Mouse (Mus musculus): ENCODE results near the gene Tmem210. TPM values are rescaled to one million over a fixed set of nuclear protein-coding genes. Genes with fewer than 3 reads are reported as not detected.

Gene Tmem210
- total RNA-seq, 2 experiments from 2014 or later, result not detected

- DNase-seq (ENCODE audit: extremely low spot score in 1 of 2, low spot score in 1 of 2), result no peak
Observed at GRCm38 (mm10) chr2:25292054-25292544, 4.2 kb downstream of the Tmem210 start.

GRCm38 (mm10) chr2:25292856-25293255 is 4.9 kb downstream of the Tmem210 start:
- DNase-seq (ENCODE audit: extremely low spot score in 1 of 2, low spot score in 1 of 2), result peak; percentile 72 to 89

GRCm38 (mm10) chr2:25293706-25294105 is 5.8 kb downstream of the Tmem210 start:
- no peak for DNase-seq (ENCODE audit: extremely low spot score in 1 of 2, low spot score in 1 of 2)

GRCm38 (mm10) chr2:25297093-25297492 is 9.1 kb downstream of the Tmem210 start:
- no peak for DNase-seq (ENCODE audit: extremely low spot score in 1 of 2, low spot score in 1 of 2)

DNA sequence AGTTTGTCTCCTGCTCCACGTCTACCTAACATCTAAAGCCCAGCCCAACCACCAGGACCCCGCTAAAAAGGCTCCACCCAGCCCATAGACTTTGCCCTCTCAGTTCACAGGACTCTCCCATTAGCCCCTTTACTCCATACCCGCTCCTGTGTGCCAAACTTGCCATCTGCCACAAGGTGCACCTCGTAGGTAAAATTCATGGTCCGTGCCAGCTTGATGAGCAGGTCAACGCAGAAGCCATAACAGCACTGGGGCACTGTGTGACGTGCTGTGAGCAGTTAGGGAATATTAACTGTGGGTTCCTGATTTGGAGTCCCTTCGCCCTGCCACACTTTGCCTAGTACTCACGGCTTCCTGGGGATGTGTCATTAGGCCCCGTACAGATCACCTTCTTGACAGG is 10.1 kb downstream of the Tmem210 start:
- no peak for DNase-seq (ENCODE audit: extremely low spot score in 1 of 2, low spot score in 1 of 2)

DNA sequence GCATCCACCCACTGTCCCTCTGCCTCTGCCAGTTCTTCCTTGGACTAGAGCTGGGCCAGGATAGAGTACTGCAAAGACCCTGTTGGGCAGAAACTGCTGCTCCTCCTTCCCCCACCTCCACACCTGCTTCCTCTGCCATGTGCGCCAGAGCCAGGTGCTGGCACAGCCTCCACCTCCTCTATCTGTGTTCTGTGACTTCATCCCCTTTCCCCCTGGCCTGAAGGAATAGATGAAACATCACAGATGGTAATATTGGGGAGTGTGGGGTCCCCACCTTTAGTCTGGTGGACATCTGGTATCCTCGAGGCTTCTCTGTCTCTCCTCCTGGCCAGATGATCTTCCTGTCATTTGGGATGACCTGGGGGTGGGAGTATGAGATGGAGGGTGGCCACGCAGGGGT is 15.5 kb downstream of the Tmem210 start:
- DNase-seq (ENCODE audit: extremely low spot score in 1 of 2, low spot score in 1 of 2), result no peak

- DNase-seq (ENCODE audit: extremely low spot score in 1 of 2, low spot score in 1 of 2), result no peak
Observed at GRCm38 (mm10) chr2:25303931-25304656, 16.1 kb downstream of the Tmem210 start.

GRCm38 (mm10) chr2:25304657-25305541 is 17.0 kb downstream of the Tmem210 start:
- DNase-seq (ENCODE audit: extremely low spot score in 1 of 2, low spot score in 1 of 2), result no peak

DNA sequence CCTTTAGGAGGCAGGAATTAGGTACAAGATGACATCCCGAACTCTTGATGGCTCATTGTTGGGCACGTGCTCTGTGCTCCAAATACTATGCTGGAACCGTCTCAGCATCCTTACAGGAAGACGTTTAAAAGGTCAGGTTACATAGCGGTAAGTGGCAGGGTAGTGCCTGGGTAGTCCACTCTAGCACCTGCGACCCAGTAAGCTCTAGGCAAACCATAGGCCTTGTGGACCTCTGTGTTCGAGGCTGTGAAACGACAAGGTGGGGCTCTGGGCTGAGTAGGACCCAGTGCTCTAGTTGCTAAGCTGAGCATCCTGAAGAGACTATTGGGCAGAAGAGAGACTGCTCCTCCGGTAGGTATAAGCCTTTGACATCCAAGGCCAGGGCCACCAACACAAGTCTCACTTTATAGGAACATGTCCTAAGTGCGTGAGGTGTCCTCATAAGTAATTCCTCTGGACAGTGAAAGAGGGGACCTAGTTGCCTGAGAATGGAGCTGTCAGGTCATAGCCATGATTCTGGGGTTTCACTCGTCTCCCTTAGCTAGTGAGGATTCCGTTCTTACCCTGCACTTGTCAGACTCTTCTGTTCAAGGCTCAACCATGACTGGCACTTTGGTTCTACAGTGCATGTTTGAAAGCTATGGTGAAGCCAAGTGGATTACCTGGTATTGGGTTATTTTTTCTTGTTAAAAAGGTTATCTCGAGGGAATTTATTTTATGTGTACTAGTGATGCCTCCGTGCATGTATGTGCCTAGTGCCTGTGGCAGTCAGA is 17.8 kb downstream of the Tmem210 start:
- no peak for DNase-seq (ENCODE audit: extremely low spot score in 1 of 2, low spot score in 1 of 2)

DNA sequence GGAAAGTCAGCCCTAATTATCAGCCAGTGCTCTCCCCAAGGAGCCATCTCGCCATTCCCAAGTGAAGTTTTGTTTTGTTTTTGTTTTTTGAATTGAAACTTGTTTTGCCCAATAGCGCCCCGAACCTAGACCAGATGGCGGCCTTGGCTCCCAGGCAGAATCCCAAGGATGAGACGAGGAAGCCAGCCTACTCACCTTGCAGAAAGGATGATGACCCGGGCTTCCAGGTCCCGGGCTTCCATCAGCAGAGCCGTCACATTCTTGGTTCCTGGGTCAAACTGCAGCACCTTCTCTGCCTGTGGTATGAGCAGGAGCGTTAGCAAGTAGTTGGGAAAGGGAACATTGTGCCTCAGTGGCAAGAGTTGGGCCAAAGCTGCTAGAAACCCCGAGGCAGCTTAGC is 22.2 kb downstream of the Tmem210 start:
- DNase-seq (ENCODE audit: extremely low spot score in 1 of 2, low spot score in 1 of 2), result no peak

GRCm38 (mm10) chr2:25310969-25311368 is 23.0 kb downstream of the Tmem210 start:
- DNase-seq (ENCODE audit: extremely low spot score in 1 of 2, low spot score in 1 of 2), result no peak

GRCm38 (mm10) chr2:25311491-25311891 is 23.5 kb downstream of the Tmem210 start:
- DNase-seq (ENCODE audit: extremely low spot score in 1 of 2, low spot score in 1 of 2), result no peak

- no peak for DNase-seq (ENCODE audit: extremely low spot score in 1 of 2, low spot score in 1 of 2)
Observed at GRCm38 (mm10) chr2:25318119-25318966, 30.4 kb downstream of the Tmem210 start.

- DNase-seq (ENCODE audit: extremely low spot score in 1 of 2, low spot score in 1 of 2), result peak; percentile 76 to 81
Observed at GRCm38 (mm10) chr2:25318971-25319773, 31.2 kb downstream of the Tmem210 start, which contains the start of gene Grin1. TSS of gene Grin1 (minus strand) at chr2:25319187.

GRCm38 (mm10) chr2:25320084-25320483 is 32.1 kb downstream of the Tmem210 start:
- no peak for DNase-seq (ENCODE audit: extremely low spot score in 1 of 2, low spot score in 1 of 2)

GRCm38 (mm10) chr2:25326036-25326435 is 38.1 kb downstream of the Tmem210 start:
- no peak for DNase-seq (ENCODE audit: extremely low spot score in 1 of 2, low spot score in 1 of 2)

DNA sequence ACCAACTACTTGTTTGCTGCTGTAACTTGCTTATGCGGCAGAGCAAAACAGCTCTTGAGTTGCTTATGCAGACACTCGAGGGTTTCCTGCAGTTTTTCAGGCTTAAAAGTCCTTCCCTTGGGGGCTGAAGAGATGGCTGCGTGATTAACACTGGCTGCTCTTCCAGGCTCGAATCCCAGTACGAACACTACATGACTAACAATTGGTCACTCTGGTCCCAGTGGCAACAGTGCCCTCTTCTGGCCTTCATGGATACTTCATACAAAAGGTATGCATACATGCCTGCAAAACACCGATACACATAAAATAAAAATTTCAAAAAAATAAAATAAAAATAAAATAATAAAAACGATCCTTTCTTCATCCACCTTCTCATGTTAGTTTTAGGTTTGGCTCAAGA is 40.5 kb downstream of the Tmem210 start:
- DNase-seq (ENCODE audit: extremely low spot score in 1 of 2, low spot score in 1 of 2), result no peak

GRCm38 (mm10) chr2:25331470-25331869 is 43.5 kb downstream of the Tmem210 start:
- no peak for DNase-seq (ENCODE audit: extremely low spot score in 1 of 2, low spot score in 1 of 2)
